Mouse (Mus musculus): ENCODE measurements at regions not wholly inside any gene's neighbourhood (a gene's known extent, or its start where the extent isn't known, plus 50 kb on each side); places are given as distances from the start of the nearest gene placed in this dataset.
"Not testable (repeated sequence)": the region's sequence is repeated elsewhere in the genome, so short reads cannot be mapped to it uniquely, and the experiment has no call there.

DNA sequence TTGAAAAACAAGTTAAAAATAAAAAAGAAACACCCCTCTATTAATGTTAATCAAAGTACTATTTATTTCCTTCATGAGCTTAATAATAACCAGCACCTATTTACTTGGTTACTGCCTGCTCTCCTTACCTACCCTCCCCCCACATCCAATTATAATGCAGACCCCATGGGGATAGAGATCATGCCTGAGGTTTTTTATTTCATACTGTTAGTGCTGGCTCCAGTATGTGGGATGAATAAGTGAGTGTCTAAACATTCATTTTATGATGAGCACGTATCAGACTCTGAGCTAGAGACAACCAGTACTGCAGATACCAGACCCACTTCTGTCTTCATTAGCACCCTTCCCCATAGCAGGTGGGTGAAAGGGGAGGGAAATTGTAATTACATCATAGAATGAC lies 83.6 kb upstream of the Atp1b1 start:
- DNase-seq: no peak

DNA sequence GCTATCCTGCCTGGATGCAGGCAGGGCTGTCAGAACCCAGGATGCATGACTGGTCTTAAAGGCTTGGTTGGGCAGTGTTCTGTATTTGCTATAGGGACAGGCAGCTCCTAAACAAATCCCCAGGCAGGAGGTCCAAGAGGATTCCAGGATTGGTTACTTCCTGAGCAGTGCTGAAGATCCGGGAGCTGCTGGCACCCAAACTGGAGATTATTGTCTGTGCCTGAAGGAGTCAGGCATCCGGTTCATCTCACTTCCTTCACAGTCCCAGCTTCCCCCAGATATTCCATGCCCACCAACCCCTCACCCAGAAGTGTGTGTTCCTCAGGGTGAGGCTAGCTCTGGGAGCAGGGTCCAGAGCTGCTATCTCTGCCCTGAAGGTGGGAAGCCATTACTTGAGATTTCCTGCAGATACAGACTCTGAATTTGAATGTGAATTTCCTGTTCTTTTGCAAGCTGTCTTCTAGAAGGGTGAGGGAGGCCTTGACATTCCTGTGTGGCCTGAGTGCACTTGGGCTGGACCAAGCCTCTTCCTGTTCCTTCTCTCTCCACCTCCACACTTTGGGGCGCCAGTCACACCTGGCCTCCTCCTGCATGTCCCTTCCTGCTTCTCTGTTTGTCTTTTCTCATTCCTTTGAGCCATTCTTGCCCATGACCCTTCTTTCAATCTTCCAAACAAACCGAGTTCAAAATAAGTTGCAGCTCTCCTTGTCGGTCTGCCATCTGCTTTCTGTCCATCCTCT lies 80.3 kb upstream of the Atp1b1 start:
- DNase-seq: no peak

DNA sequence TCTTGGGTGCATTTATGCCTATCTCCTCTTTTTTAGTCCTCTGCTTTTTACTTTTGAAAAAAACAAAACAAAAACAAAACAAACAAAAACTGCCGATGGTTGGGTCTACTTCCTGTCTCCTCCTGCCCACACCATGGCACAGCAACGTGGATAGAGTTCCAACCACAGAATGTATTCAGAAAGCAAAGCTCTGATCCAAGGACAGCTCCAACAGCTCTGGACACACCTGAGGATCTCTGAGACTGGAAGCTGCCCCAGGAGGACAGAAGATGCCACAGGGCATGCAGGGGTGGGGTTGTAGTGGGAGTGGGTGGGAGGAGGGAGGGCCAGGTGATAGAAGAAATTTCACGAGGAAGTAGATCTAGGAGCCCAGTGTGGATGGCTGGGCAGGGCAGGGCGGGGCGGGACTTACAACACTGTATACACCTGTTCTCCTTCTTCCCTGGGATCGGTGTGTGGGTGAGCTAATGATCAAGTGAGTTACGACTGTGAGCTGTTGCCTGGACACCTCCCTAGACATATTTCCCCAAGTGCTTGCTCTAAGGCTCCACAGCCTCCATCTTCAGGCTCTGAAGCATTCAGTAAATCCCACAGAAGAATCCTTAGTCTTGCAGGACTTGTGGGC lies 79.3 kb upstream of the Atp1b1 start:
- no peak for DNase-seq

DNA sequence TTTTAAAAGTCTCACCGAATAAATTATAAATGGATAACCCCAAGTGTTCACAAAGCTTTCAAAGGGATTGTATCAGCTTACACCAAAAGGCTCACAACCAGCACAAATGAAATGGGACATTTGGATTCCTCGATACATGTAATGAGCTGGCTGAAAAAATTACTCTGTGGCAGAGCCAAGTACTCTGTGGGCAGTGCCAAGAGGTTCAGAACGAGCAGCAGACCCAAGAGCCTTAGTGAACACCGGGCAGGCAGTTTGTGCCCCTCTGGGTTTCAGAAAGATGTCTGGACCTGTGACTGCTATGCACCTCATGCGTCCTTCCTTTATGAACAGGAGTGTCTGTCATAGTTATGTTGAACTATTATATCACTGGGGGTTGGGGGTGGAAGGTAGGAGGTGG lies 74.0 kb upstream of the Atp1b1 start:
- no peak for DNase-seq

DNA sequence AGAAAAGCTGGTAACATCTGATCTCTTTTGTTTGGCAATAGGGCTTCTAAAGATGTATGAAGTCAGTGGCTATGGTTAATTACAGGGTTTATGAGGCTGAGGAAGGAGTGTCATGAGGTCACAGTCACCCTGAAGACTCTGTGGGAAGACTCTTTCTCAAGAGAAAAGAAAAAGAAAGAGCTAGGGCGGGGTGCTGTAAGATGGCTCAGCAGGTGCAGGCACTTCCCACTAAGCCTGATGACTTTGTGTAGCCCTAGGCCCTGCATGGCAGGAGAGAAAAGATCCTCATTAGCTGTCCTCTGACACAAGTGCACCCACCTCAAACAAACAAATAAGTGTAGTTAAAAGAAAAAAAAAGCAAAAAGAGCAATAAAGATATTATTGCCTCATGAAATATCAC lies 73.6 kb upstream of the Atp1b1 start:
- no peak for DNase-seq

DNA sequence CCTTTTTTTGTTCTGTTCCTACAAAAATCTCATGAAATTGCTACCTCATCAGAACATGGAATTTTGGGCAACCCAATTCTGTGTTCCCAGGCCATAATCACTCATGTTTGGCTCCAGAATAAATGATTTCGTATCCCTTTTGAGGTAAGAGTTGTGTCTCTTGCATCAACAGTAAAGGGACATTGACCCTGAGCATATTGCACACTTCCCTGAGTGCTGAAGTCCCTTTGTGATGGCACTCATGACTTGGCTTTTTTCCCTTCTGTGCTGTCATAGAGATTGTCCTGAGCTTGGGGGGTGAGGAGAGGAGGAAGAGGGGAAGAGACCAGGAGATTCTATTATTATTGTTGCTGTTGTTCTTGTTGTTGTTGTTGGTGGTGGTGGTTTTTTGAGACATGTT lies 68.6 kb upstream of the Atp1b1 start:
- DNase-seq: no peak

DNA sequence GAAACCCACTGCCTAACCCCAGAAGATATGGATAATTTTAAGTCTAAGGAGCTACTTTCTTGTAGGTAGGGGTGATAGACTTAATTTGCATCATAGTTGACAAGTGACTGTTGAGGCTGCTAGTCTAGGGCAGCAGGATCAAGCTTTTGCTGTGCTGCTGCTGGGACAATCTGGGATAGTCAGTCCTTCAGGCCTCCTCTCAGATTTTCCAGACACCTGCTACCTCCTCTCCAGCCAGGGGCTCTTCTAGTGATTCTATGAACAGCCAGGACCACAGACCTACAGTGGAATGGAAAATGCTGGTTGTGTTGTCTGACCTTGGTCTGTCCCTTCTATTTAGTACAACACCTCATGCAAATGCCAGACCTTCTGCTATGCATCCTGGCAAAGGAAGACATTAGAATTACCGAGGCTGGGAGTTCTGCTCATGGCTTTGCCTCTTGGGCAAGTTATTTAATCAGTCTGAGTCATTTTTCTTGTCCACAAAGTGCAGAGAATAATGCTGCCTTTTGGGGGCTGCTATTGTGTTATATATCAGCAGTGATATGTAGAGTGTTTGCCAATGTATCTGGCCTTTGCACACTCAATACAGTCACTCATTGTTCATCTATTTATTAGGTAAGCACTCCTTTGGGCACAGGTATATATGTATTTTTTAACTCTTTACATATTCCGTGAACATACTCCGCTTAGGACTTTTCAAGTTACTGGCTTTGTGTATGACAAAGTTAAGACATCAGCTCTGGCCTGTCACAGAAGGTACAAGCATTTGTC lies 64.4 kb upstream of the Atp1b1 start:
- no peak for DNase-seq

DNA sequence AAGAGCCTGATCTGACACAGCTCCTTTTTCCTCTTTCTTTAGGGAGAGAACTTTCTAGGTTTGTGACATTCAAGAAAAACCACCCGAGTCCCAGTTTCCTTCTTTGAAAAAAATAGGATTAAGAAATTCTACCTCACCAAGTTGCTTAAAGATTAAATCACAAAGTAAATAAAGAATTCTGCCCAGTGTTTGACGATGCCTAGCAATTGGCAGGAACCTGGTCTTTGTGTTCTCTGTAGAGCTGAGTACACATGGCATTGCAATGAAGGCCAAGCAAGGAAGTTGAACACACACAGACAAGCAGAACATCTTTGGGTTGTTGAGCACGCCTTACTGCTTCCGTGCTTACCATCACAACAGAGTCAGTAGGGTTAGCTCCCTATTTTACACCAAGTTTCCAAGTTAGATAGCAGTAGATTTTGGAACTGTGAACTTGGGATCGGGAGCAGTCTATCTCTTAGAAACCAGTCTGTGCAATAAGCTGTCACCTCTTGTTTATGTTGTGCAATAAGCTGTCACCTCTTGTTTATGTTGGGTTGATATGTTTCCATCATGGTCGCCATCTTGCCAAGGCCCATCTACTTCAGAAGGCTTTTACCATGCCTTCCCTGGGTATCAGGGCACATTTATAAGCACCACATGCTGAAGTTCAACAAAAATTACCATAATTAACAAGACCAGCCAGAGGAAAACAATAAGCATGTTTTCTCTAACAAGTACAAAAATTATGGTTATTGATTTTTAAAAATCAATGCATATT lies 63.4 kb upstream of the Atp1b1 start:
- DNase-seq: no peak

DNA sequence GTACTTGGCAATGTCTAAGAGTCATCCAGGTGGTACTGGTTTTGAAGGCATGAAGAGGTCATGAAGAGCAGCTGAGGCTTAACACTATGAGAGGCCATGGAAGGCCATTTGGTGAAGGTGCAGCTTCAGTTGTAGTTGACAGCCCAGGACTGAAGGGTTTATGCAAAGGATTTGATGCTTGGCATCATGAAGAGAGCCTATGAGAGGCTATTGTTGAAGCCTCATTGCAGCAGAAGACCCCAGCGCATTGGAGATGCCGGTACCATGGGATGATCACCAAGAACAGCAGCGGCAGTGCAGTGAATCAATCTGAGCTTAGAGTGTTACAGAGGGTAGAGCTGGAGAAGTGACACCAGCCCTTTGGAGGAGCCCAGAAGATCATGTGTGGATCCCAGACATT lies 60.7 kb upstream of the Atp1b1 start:
- no peak for DNase-seq

DNA sequence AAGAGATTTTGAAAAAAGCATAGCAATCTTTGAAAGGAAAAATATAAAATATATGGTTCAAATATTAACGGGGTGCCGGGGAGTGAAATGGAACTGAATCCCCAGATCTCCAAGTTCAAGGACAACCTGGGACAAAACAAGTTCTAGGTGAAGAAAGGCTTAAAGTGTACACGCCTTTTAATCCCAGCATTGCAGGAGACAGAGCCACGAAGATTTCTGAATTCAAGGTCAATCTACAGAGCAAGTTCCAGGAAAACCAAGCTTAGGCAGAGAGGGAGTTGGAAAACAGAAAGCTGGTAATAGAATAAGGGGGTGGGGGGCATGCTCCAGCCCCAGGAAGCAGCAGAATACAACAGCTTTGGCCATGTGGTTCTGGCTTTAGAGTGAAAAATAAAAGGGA lies 60.2 kb upstream of the Atp1b1 start:
- no peak for DNase-seq

DNA sequence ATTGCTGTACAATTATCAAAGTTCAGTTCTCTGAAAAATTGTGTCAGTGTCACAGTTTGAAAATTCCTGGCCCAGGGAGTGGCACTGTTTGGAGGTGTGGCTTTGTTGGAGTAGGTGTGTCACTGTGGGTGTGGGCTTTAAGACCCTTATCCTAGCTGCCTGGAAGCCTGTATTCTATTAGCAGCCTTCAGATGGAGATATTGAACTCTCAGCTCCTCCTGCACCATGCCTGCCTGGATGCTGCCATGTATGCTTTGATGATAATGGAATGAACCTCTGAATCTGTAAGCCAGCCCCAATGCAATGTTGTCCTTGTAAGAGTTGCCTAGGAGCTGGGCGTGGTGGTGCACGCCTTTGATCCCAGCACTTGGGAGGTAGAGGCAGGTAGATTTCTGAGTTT lies 59.2 kb upstream of the Atp1b1 start:
- not testable (repeated sequence) for DNase-seq

DNA sequence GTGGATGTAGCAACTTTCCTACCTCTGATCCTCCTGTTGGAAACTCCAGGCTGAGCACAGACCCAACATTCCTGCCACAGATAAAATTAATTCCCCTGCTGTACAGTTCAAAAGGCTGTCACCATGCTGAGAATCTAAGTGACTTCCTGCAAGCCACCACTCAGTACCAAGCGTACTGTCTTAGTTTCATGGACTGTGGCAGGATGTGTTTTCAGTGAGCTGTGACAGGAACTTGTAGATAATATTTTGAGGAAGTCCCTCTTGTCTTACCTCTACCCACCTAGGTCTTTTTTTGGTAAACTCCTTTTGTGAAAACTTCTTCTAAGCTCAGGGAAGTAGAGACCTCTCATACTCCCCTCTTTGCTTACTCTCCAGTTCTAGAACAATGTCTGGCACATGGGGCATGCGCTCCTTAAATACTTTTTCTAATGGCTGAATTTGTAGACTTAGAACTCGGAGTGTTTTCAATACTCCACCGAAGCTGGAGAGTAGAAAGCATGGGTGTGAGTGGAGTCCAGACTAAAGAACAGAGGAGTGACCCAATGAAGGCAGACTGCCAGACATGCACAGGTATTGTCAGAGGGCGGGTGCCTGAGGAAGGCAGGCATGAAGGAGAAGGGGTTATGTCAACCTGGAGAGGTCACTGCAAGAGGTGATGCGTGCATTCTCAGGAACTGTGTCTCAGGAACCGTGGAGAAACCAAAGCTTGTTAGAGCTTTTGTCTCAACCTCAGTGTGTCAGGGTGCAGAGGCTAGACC lies 53.7 kb upstream of the Atp1b1 start:
- no peak for DNase-seq

DNA sequence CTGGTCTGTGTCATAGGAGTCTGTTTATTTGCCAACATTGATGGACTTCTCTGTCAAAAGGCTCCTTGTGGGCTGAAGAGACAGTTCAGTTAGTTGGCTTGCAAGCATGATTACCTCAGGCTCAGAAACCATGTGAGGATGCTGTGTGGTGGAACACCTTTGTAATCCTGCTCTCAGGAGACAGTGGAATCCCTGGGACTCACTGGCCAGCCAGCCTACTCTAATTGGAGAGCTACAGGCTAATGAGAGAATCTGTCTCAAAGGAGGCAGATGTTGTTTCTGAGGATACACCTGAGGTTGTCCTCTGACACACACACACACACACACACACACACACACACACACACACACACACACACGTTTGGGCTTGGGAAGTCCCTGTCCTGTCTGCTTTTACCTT lies 51.1 kb upstream of the Atp1b1 start:
- DNase-seq: no peak

DNA sequence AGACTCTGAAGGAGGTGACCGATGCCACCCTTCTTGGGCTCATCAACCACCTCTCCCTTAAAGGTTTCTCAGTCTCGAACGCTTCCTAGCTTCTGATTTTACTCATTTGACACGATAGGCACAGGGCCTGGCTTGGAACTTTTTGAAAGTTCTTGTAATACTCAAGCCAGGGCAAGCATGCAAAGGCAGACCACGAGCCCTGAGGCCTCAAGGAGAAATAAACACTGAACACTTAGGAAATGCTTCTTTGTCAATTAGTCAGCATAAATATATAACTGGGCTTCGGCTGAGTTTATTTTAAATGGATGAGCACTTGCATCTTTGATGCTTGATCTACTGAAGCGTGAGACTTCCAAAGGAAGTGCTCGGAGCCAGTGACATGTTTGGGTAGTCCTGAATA lies 50.4 kb upstream of the Atp1b1 start:
- DNase-seq: no peak

DNA sequence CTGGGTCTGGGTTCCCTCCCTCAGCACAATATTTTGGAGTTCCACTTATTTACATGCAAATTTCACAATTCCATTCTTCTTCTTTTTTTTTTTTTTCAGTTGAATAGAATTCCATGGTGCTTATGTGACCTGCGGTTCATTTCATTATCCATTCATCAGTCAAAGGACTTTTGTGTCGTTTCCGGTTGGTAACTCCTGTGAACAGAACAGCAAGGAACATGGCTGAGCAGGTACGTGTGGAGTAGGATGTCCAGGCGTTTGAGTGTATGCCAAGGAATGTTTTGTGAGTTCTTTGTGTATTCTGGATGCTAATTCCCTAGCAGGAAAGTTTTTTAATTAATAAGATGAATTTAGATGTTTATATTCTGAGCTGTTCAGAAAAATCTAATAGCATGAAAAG lies 50.0 kb upstream of the Atp1b1 start:
- no peak for DNase-seq

Measured in cerebellum, adult 9-11 months (tissue).